Mouse (Mus musculus) cerebellum, postnatal 4 days (tissue): Measurements from ENCODE around the gene Tmem132b.

Source experiments
- DNase-seq, 2 experiments: peaks; one replicate each; pipeline ENCODE4 v3.0.0; 2022; ENCODE audit warnings: low spot score in 2 of 2, mixed read lengths in 1 of 2

The Tmem132b gene

DNA sequence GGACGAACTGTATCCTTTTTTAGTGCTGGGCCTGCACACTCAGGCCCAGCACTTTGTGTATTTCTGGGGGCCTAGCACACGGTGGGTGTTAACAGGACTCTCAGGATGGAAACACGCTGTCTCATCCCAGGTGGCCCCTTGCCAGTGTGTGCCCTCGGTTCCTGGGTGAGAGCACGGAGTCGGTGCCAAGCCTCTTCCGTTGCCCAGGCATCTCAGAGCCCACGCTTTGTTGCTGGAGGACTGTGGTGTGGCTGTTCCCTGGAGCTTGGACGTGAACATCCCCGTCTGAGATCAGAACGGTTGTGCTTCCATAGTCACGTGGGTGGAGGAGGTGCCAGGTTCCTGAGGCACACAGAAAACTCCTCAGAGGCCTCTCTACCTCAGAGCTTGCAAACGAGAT is 47.1 kb downstream of the Tmem132b start:
- DNase-seq: no peak

DNA sequence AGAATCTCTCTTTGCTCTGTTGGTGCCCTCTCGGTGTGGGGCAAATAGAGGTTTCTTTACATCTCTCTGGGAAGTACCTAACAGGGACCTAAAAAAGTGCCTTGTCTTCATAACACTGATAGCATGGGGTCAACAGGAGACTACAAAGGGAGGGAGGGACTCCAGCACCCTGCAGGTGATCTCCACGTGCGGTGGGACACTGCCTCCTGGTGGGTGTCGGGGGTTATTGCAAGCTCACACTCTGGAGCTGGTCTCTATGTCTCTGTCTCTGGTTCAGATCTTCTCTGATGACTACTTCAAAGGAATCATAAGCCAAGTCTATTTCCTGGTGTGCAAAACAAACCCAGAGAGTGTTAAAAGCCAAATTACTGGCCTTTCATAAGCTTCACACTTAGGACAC is 47.6 kb downstream of the Tmem132b start:
- no peak for DNase-seq

DNA sequence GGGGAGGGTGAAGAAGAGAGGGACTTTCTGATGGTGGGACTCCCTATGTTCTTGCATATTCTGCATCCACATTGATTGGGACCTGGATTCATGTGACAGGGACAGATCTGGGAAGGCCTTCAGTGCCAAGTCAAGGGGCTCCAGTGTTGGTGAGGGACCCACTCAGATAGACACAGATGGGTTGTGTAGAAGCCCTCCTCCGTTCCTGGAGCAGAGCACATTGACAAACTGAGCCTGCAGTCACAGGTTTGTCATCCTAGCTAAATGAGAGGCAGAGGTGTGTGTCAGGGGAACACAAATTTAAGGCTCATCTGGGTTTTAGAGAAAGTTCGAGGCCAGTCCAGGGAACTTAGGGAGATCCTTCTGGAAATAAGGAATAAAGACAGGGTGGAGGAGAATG is 51.7 kb downstream of the Tmem132b start:
- DNase-seq: no peak

DNA sequence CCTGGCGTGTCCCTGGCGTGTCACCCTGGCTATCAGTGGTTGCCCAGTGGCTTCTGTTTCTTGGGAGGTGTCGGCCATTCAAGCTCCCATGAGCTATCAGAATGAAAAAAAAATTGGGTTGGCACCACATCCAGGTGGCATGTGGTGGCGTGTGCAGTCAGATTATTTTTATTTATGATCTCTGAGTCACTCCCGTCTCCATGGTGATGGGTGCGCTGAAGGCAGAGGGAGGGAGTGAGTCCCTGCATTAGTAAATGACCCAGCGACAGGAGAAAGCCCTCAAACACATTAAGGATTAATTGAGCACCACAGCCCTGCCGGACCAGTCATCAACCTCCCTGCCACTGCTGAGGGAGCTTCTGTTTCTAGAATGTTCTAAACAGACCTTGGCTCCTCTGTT is 52.3 kb downstream of the Tmem132b start:
- no peak for DNase-seq

DNA sequence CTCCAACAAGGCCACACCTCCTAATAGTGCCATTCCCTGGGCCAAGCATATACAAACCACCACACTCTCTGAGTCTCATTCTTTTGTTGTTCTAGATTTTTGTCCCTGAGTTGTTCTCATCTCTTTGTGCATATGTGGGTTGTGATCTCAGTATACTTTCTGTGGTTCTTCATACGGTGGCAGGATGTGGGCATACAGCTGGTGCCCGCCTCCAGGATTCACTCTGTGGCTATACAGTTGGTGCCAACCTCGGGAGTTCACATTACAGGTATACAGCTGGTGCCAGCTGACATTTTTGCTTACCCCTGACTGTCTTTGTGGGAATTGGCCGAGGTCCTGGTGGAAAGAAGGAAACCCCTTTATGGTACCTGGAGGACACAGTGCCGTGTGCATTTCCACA is 53.6 kb downstream of the Tmem132b start:
- no peak for DNase-seq

DNA sequence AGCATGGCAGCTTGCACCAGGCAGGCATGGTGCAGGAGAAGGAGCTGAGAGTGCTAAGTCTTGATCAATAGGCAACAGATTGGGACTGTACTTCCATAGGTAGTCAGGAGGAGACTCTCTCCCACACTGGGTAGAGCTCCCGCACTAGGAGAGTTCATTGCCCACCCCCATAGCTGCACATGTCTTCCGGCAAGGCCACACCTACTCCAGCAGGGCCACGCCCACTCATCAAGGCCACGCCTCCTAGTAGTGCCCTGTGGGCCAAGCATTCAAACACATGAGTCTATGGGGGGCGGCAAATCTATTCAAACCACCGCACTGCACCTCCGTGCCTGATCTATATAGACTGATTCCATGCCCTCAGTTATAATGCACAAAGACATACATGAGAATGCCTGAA is 56.6 kb downstream of the Tmem132b start:
- DNase-seq: no peak

DNA sequence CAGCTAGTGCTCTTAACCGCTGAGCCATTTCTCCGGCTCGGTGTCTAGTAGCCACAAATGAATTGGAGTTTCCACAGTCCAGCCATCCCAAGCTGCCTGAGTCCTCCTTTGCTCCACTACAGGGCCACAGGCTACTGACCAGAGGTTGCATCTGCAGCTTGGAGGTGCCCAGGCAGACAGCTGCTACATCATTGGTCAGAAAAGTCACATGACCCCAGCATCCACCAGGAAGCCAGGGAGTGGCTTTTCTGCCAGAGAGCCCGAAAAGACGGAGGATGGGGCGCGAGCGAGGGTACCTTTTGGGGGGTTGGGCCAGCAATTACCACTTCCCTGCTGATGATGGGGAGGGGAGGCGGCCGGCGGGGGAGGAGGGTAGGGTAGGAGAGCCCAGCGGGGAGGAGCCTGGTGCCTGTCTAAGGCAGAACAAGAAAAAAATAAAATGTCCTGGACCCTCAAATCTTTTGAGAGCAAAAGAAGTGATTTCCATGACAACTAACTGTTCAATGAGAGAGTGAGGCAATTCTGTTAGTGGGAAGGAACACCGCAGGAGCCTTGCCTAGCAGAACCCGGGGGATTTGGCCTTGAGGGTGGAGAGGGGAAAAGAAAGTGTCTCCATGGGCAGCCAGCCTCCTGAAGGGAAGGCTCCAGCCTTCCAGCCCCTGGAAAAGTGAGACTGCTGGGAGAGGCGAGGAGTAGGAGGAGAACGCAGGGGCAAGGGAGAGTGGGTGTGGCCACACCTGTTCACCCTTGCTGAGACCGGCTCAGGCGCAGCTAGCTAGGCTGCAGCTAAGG is 57.5 kb downstream of the Tmem132b start:
- DNase-seq: peak in 1 of 2 experiments; percentile 50

DNA sequence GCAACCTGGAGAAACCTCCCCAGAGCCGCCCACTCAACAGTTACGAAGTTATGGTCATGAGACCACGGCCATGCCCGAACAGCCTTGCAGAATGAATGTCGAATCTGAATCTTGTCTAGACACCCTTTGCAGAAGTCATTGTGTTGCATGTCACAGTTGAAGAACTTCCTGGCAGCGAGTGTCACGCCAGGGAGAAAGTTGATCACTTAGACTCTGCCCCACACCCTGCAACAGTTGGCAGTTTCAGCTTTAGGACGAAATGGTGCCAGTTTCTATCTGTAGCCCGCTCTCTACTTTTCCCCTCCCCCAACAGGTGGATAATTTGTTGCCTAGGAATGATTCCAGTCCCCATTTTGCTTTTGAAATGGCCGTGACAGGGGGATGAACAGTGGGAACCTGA is 66.5 kb downstream of the Tmem132b start:
- DNase-seq: no peak

DNA sequence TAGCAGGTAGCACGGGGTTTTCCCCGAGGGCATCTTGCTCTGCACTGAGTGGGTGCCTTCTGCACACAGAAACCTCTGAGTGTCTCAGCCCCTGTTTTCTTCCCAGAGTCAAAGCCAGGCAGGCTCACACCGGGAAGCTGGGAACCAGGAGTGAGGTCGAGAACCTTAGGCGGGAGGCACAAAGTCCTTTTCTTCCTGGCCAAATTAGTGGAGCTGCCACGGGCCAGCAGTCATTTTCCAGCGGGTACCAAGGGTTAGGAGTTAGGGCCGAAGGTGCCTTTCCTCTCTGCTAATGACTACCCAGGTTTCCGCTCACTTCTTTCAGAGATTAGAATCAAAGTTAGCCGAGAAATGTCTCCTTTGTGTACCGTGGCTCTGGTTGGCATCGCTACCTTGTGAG is 75.6 kb downstream of the Tmem132b start:
- DNase-seq: no peak

DNA sequence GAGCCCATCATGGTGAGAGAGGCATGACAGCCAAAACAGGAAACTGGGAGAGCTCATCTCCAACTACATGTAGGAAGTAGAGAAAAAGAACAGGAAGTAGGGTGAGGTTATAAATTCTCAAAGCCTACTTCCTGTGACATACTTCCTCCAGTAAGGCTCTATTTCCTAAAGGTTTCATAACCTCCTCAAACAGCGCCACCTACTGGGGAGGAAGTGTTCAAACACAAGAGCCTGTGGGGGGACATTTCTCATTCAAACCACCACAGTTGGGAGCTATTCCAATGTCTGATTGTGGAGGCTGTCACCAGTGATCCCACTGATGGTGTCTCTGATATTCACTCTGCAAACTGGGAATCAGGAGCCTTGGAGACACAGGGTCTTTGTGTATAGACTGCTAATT is 78.4 kb downstream of the Tmem132b start:
- no peak for DNase-seq

DNA sequence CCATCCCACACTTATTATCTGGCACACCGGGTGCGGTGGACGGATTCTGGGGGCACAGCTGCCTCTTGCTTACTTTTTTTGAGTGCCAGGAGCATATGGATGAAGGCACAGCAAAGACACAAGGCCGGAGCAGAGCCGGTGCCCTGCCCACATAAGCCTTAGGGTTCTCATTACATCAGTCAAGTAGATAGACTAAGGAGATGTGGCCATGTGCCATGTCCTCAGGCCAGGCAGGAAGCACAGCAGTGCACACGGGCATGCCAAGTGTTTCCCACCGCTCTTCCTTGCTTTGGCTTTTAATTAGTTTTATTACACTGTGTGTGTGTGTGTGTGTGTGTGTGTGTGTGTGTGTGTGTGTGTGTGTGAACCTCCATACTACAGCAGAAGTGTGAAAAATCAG is 80.9 kb downstream of the Tmem132b start:
- DNase-seq: peak in 1 of 2 experiments; percentile 13

DNA sequence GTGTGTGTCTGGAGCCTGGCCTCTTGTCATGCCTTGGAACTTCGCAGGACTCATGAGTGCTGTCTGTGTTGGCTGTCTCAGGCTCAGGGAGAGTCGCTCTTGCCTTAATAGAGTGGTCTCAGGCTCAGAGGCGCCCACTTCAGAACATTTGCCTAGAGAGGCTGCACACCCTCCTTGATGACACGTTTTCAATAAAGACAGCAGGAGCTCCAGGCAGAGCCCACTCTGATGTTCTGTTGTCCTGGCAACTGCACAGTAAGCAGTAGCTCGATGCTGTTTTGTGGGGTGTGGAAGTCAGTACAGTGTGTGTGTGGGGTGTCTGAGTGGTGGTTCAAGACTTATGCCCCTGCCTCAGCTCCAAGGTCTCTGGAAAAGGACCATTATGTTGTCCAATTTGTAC is 81.6 kb downstream of the Tmem132b start:
- DNase-seq: no peak

DNA sequence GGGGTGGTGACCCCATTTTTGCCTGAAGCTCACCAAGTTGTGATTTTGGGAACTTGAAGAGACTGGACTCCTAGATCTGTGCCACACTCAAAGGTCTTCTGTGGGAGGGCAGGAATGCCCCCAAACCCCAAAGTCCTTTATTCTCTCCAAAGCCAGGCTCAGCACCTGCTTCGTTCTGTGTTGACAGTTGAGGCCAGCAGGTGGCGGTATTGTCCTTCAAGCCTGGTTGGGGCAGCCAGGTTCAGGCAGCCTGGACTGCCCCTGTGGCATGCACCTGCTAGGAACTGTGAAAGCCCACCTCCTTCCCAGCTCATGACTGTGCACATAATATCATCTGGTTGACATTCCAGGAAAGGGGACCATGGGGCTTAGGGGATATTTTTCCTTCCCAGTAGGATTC is 82.8 kb downstream of the Tmem132b start:
- DNase-seq: peak in 1 of 2 experiments; percentile 54

DNA sequence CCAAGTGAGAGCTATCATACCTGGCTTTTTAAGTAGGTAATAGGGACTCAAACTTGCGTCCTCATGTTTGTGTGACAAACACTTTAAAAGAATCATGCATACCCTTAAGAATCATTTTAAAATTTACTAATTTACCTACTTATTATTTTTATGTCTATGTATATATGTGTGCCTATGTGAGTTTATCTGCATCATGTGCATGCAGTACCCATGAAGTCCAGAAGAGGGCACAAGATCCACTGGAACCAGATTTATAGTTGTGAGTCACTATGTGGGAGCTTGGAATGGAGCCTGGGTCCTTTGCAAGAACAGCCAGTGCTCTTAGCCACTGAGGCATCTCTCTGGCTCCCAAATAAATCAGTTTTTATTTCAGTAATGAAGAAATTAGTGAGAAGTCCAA is 85.5 kb downstream of the Tmem132b start:
- no peak for DNase-seq

DNA sequence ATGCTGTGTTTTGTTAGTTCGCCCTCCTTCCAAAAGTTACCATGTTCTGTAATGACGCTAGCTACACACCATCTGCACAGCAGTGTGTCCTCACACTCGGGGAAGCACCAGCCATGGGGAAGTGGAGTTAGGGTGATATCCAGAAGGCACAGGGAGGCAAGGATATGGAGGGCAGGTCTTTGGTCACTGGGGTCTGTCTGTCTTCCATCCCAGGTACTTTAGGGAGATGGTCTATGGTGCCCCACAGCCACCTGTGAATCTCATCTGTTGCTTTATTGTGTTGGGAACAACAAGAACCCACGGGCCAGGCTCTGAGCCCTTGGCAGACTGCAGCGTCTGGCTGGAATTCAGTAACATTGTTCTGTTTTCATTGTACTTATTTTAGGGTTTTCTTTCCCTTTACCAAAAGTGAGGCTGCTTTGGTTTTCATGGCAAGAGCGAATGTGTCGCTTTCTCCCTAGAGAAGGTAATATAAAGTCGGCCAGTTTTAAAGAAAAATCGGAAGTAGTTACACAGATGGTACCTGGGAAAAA is 96.3 kb downstream of the Tmem132b start:
- no peak for DNase-seq

DNA sequence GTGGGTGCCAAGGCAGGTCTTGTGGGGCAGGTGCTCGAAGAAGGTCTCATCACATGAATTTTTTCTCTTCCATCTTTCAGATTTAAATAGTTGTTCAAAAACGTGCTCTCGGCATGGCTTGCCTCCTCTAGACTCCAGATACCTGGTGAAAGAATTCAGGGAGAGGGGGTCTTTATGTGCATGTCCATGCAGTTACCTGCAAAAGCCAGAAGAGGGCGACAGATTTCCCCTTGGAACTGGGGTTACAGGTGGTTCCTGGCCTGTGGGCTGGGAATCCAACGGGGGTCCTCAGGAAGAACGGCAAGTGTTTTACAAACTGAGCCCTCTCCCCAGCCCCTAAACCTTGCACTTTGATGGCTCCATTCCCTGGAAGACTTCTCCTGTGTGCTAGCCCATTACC is 103.1 kb downstream of the Tmem132b start:
- no peak for DNase-seq

DNA sequence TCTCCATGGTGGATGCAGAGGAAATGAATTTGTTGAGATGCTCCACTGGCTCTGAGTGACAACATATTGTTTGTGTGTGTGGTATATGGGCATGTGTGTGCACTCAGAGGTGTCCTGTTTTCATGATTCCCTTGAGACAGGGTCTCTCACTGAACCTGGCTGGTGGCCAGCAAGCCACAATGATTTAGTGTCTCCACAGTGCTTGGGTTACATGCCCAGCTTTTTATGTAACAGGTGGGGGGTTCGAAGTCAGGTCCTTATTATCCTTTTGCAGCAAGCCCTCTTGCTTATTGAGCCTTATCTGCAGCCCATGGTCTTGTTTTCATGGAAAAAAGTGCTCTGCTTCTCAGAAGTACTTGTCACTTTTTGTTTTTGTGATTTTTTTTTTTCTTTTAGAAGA is 109.4 kb downstream of the Tmem132b start:
- no peak for DNase-seq

DNA sequence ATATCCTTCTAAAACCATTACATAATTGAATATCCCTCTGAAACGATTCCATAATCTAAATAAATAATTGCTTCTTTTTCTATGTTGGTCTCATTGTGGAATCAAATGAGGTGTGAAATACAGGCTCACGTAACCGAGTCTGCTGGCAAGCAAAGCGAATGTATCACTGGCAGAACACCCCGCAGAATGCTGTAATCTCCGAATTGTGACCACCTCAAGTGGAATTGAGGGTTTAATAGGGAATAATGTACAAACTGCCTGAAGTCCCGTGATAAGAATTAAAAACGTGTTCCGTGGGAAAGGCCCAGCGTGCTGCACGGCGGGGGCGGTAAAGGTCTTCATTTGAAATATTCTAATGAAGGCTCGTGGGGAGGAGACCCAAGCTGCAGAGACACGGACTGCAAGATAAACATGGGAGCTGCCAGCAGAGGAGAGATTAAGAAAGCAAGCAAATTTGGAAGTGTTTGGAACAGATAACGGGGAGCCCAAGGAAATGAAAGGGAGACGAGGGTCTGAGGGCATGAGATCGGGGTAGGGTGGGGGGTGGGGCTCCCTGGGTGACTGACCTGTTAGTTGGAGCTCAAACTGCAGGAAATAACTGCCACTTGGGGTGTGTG is 110.1 kb downstream of the Tmem132b start:
- no peak for DNase-seq

DNA sequence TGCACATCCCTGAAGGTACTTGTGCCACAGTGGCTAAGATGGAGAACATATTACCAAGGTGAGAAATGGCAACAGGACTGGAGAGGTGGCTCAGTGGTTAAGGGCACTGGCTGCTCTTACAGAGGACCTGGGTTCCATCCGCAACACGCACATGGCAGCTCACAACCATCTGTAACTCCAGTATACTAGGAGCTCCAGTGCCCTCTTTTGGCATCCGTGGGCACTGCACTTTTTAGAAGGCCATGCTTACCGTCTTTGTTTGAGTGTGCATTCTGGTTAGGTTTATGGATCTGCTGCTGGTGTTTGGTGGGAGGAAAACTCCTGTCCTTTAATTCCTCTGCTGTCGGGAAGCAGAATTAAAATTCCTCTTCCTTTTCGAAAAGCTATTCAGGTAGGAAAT is 116.7 kb downstream of the Tmem132b start:
- DNase-seq: no peak

DNA sequence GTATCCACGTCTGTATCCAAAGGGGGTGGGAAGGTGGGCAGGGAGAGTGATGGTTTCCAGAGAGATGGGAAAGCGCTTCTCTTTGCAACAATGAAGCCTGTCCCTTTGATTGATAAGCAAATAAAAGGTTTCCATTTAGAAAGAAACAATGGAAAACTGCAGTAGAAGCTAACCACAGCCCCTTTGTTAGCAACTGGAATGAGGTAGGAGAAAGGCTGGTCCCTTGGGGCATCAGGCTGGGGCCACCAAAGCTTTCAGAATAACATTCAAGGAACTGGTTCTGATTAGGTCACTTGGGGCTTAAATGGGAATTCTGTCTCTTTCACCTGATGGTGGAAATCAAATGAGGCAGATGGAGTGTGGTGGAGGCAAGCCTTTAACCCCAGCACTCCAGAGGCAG is 118.4 kb downstream of the Tmem132b start:
- no peak for DNase-seq

DNA sequence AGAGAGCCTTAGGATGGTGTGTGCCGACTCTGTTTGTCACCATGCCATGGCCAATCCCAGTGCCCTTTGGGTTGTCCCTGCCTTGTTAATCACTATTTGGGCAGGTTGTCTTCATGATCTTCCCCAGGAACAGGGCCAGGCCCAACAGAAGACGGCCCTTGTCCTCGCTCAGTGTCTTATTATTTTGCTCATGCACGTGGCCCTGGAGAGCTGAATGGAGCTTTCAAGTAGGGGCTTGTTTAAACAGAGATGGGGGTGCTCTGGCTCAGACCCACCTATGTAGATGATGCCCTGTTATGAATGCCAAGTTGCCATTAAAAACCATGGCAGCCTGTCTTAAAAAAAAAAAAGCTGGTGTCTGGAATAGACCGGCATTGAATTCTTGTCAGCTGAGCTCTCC is 126.5 kb downstream of the Tmem132b start:
- DNase-seq: no peak

DNA sequence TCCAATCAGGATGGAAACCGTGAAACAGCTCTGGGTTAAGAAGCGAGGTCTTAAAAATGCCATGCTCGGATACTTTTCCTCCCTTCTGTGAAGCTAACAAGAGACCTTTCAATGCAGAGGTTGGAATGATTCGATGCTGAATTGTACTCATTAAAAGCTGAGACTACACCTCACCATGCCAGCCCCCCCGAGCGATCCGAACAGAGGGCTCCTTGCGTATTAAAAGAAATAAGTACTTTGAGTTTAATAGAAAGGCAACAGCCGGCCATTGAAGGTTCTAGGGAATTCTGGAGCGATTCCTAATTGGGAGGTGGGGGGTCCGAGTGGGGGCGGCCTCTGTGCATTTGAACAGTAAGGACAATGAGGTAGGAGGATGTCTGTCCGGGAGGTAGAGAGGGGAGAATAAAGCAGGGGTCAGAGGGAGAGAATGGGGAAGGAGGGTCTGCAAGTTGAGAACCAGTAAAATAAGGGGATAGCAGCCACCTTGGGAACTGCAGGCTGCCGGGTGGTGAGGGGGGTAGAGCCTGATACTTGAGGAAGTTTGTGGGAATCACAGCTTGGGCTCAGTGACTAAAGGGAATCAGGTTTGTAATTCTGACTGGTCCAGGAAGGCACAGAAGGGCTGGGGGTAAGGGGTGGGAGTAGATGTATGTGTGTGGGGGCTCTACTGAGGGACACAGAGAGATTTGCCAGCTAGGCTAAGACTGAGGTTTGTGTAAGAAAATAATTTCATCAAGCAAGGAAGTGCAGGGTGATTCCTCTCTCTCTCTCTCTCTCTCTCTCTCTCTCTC is 127.6 kb downstream of the Tmem132b start:
- no peak for DNase-seq

DNA sequence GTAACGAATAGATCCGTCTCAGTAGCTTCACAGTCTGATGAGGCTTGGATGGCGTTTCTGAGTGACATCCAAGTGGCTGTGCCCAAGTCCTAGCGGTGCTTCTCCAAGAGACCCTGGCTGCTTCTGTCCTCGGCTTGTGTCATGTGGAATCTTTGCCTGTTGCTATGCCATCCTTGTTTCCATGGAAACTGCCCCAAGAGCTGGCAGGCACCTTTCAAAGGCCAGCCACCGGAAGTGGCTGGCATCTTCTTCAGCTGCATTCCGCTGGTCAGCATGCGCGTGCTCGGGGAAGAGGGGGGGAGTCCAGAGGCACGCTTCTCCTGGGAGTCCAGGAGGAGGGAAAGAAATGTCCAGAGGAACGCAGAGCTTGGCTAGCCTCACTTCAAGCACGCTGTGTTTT is 144.0 kb downstream of the Tmem132b start:
- peak; percentile 33 to 63 for DNase-seq
